Mouse (Mus musculus): ENCODE measurements around the gene Cmtm2b.

The Cmtm2b gene

DNA sequence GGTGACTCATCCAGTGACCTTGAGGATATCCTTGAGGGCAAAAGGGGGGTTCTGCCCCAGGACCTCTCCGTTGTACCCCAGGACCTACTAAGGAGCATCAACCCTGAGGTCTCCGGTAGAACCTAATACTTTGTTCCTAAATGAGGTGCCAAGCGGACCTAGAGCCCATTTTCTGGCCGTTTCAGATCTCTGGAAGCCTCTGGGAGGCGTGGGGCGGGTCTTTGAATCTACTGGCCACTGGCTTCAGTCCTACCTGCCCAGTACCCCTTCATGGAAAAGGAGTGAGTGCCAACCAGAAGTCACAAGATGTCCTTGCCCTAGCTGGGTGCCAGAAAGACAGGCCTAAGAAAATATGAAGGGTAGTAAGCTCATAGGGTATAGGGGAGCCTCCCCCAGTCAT is 19.6 kb downstream of the Cmtm2b start:
- no peak for DNase-seq (ENCODE audit: low spot score in 2 of 2)

DNA sequence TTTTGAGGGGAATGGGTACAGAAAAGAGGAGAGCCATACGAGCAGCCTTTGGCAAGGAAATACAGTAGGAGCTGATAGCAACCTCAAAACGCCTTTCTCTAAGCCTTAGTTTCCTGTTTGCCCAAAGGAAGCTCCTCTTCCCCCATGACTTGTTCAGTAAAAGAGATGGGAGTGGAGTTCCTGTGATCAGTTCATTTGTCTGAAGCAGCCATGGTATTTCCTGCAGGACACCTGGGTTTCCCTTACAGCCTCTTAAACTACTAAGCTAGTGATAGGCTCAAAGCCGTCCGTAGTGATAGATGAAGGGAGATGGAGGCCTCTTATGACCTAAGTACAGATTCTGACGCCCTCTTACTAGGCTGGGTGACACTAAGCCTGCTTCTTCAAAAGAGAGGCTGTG is 20.4 kb downstream of the Cmtm2b start:
- DNase-seq (ENCODE audit: low spot score in 2 of 2): no peak

DNA sequence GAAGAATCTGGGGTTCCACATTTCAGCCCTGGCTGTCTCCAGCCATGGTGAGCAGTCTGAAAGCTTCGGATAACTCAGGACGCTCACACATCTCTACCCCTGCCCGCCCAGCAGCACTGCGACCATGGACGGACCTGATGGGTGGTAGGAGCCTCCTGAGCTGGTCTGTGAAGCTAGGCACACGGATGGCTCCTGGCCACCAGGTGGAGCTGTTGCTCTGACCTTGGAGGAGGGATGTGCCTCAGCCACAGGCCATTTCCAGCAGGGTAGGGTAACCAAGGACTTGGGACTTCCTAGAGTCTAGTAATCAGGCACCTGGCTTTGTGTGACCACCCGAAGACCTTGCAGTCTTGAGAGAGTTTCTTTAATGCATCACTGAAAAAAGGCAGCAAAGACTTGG is 21.9 kb downstream of the Cmtm2b start:
- DNase-seq (ENCODE audit: low spot score in 2 of 2): peak; percentile 75 to 90

- no peak for DNase-seq (ENCODE audit: low spot score in 2 of 2)
Observed at GRCm38 (mm10) chr8:104344622-104345021, 22.6 kb downstream of the Cmtm2b start.

DNA sequence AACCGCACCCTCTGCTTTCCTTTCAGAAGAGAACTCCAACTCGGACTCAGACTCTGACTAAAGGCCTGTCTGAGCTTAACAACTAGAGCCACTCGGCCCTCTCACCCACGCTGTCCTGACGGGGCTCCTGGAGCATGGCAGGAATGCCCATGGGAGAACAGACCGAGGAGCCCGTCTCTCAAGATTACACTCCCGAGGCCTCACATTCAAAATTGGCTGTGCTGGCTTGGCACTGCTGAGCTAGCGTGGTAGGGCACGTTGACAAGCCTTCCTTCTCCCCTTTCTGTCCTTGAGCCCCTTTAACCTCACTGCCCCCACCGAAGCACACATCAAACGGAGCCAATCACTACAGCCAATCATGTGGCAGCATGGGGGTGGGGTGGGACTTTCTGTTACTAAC is 24.7 kb downstream of the Cmtm2b start:
- no peak for DNase-seq (ENCODE audit: low spot score in 2 of 2)

DNA sequence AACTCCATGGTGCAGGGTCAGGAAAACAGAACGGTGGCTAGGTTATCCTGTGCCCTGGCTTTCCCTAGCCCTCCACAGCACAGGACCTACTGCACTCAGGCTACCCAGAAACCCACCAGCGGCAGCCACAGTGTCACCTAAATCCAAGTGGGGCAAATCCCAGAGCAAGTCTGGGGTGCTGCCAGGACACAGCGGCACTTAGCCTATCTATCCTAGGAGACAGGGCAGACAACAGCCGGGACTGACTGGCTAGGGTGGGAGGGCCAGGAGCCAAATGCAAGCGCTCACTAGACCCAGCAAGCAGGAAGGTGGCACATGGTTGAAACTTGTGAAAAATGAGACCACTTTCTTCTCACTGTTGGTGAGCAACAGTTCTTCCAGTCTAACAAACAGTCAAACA is 26.9 kb downstream of the Cmtm2b start:
- no peak for DNase-seq (ENCODE audit: low spot score in 2 of 2)

GRCm38 (mm10) chr8:104350047-104350446 is 28.0 kb downstream of the Cmtm2b start:
- DNase-seq (ENCODE audit: low spot score in 2 of 2): no peak

- DNase-seq (ENCODE audit: low spot score in 2 of 2): no peak
Observed at GRCm38 (mm10) chr8:104353186-104353585, 31.2 kb downstream of the Cmtm2b start.

GRCm38 (mm10) chr8:104354504-104354903 is 32.5 kb downstream of the Cmtm2b start:
- no peak for DNase-seq (ENCODE audit: low spot score in 2 of 2)

DNA sequence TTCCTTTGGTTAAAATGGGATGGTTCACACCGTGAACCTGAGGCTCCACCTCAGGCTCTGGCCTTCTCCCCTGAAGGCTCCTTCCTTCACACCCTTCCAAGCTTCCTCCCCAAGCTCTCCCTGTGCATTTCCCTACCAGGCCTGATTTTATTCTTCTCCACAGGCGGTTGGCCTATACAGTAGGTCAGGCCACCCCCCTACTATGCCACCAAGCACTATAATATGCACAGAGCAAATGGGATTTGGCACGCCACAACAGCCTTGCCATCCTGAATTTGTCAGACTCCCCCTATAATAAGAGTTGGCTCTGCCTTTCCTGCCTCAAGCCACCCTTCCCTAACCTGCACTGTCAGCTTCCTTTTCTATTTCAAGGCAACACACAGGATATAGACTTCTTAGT is 36.6 kb downstream of the Cmtm2b start:
- no peak for DNase-seq (ENCODE audit: low spot score in 2 of 2)

DNA sequence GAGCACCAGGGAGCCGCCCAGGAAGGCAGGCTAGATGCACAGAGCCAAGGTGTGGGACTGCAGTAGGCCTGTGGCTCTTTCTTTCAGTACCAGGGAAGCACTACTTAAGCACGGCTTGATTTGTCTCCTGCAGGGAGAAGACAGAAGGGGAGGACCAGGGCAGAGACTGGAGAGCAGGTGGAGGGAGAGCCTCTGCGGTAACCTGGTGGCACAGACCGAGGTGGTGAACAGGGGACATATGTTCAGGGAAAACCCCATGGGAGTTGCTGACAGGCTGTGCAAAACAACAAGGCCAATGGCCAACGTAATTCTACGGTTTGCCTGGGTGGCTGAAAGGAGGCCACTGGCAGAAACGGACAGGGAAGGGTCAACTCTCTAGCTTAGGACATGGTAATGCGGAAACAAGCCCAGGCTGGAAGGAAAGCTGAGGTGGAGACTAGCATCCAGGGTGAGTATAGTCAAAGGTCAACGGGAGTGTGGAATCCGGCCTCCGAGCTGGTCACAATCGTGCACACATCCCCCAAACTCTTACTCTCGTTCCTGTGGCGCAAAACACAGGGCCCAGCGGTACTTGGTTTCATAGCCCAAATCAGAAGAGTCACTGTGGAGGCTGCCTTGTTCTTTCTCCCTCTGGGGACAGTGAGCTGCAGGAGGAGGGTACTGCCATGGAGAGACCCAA is 37.9 kb downstream of the Cmtm2b start:
- DNase-seq (ENCODE audit: low spot score in 2 of 2): no peak

GRCm38 (mm10) chr8:104365695-104366094 is 43.7 kb downstream of the Cmtm2b start:
- no peak for DNase-seq (ENCODE audit: low spot score in 2 of 2)

DNA sequence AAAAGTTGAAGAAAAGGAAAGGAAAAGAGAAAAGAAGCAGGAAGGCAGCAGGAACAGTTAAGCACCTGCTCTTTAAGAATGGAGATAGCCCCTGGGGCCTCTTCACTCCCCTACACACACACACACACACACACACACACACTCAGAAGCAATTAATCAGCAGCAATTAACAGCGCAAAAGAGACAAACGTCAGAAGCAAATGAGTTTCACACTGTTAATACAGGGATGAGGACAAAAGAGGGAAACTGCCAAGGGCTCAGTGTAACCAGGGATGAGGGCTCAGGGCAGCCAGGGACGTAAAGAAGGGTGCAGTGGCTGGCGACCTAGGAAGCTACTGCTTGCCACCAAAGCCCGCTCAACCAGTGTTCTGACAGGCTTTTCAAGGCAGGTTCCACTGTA is 45.4 kb downstream of the Cmtm2b start:
- DNase-seq (ENCODE audit: low spot score in 2 of 2): no peak

- DNase-seq (ENCODE audit: low spot score in 2 of 2): no peak
Observed at GRCm38 (mm10) chr8:104369591-104369990, 47.6 kb downstream of the Cmtm2b start.

DNA sequence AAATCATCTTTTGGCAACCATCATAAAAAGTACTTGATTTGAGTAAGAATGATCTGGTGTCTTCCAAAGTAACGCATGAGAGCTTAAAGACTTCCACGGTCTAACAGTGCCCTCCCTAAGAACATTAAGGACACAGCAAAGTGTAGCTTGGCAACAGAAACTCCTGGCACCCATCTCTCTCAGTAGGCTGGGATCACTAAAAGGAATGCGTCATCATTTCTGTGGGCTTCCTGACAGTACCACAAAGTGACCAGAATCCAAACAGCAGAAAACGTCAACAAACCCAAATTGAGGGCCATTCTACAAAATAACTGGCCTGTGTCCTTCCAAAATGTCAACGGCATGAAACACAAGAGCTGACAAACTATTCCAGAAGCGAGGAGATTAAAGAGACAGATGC is 48.0 kb downstream of the Cmtm2b start:
- no peak for DNase-seq (ENCODE audit: low spot score in 2 of 2)

DNA sequence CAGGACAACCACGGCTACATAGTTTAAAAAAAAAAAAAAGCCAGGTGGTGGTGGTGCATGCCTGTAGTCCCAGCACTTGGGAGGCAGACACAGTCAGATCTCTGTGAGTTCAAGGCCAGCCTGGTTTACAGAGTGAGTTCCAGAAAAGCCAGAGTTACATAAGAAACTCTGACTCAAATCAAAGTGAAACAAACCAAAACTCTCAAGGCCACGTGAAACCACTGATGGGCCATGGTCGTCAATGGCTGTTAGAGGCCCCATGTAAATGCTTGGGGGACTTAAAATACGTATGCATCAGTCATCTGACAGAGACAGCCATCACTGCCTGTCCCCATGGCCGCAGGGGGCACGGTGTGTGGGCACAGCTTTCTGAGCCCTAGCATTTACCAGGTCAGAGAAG is 49.1 kb downstream of the Cmtm2b start:
- no peak for DNase-seq (ENCODE audit: low spot score in 2 of 2)

DNA sequence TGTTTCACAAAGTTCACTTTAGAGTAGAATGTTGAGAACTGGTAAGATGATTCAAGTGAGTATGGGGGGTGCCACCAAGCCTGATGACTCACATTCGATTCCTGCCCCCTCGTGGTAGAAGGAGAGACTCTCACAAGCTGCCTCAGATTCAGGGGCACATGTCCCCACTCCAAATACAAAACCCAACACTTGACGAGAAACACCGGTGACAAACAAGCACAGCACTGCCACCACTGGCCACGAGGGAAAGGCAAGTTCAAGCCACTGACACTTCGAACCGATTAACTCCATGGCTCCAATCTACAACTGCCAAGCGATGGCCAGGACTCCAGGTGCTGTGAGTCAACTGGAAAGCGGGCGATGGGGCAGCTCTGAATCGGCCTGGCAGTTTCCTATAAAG is 51.7 kb downstream of the Cmtm2b start:
- DNase-seq (ENCODE audit: low spot score in 2 of 2): no peak

DNA sequence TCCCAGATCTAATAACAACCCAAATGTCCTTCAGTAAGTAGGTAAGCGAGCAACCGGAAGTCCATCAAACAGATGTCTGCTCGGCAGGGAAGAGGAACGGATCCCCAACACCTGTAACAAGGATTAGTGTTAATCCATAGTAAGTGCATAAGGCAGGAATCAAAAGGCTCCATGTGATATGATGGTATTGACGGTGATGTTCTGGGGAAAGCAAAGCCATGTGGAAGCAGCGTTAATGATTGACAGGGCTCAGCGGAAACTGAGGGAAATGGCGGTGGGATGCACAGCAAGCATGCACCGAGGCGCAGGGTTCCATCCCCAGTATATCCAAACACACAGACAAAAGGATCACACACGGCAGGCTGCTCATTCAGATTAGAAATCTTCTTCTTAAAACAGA is 52.2 kb downstream of the Cmtm2b start:
- DNase-seq (ENCODE audit: low spot score in 2 of 2): no peak

GRCm38 (mm10) chr8:104374864-104375846 is 53.1 kb downstream of the Cmtm2b start:
- peak in 1 of 2 experiments; percentile 37 for DNase-seq (ENCODE audit: low spot score in 2 of 2)

DNA sequence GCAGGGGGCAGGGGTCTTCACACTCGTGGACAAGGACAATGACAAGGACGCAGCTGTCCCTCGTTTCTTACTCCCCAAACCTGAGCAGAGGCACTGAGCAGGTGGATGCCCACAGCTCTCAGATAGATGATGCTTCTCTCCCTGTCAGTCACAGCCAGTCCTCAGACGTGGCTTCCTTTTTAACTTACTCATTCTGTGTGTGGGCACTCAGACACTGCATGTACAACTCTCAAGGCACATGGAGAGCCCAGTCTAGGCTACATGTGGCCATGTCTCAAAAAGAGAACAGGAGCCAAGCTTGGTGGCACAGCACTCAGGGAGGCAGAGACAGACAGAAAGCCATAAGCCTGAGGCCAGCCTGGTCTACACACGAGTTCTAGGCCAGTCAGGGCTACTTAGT is 53.9 kb downstream of the Cmtm2b start:
- DNase-seq (ENCODE audit: low spot score in 2 of 2): no peak

GRCm38 (mm10) chr8:104376669-104377068 is 54.6 kb downstream of the Cmtm2b start:
- DNase-seq (ENCODE audit: low spot score in 2 of 2): no peak

GRCm38 (mm10) chr8:104379301-104379836 is 57.3 kb downstream of the Cmtm2b start:
- no peak for DNase-seq (ENCODE audit: low spot score in 2 of 2)

- DNase-seq (ENCODE audit: low spot score in 2 of 2): no peak
Observed at GRCm38 (mm10) chr8:104380269-104380668, 58.2 kb downstream of the Cmtm2b start.
